Mouse (Mus musculus) spleen, adult 18-20 months (tissue): ENCODE measurements at regions not wholly inside any gene's neighbourhood (a gene's known extent, or its start where the extent isn't known, plus 50 kb on each side); places are given as distances from the start of the nearest gene placed in this dataset.

Experiments
- DNase-seq, 2 experiments: peaks; one replicate each; pipeline ENCODE4 v3.0.0; 2022; ENCODE audit warnings: mixed read lengths in 2 of 2

GRCm38 (mm10) chr3:132237344-132237743, 152.3 kb downstream of the Dkk2 start:
- no peak for DNase-seq

- DNase-seq, result no peak
These were observed 172.7 kb downstream of the Dkk2 start for GRCm38 (mm10) chr3:132257834-132258233.

- DNase-seq, result no peak
These were observed 184.5 kb downstream of the Dkk2 start for GRCm38 (mm10) chr3:132269641-132270040.

GRCm38 (mm10) chr3:132274786-132275185, 189.7 kb downstream of the Dkk2 start:
- DNase-seq, result no peak

GRCm38 (mm10) chr3:132277771-132278170, 192.7 kb downstream of the Dkk2 start:
- no peak for DNase-seq

GRCm38 (mm10) chr3:132287714-132288113, 202.6 kb downstream of the Dkk2 start:
- DNase-seq, result no peak

GRCm38 (mm10) chr3:132326961-132327360, 241.9 kb downstream of the Dkk2 start:
- no peak for DNase-seq

- DNase-seq, result no peak
These were observed 258.5 kb downstream of the Dkk2 start for GRCm38 (mm10) chr3:132343625-132344024.

GRCm38 (mm10) chr3:132345856-132346255, 260.8 kb downstream of the Dkk2 start:
- no peak for DNase-seq

GRCm38 (mm10) chr3:132349602-132350001, 264.5 kb downstream of the Dkk2 start:
- no peak for DNase-seq

- no peak for DNase-seq
These were observed 268.1 kb downstream of the Dkk2 start for GRCm38 (mm10) chr3:132353204-132353603.

GRCm38 (mm10) chr3:132359596-132359995, 270.0 kb upstream of the Gimd1 start:
- DNase-seq, result no peak

GRCm38 (mm10) chr3:132375579-132375978, 254.0 kb upstream of the Gimd1 start:
- DNase-seq, result no peak

GRCm38 (mm10) chr3:132417742-132418141, 211.9 kb upstream of the Gimd1 start:
- no peak for DNase-seq

- no peak for DNase-seq
These were observed 203.6 kb upstream of the Gimd1 start for GRCm38 (mm10) chr3:132425819-132426671.

GRCm38 (mm10) chr3:132427244-132427643, 202.4 kb upstream of the Gimd1 start:
- no peak for DNase-seq

GRCm38 (mm10) chr3:132428148-132428547, 201.5 kb upstream of the Gimd1 start:
- no peak for DNase-seq

GRCm38 (mm10) chr3:132431805-132432204, 197.8 kb upstream of the Gimd1 start:
- no peak for DNase-seq

GRCm38 (mm10) chr3:132441226-132441625, 188.4 kb upstream of the Gimd1 start:
- no peak for DNase-seq

GRCm38 (mm10) chr3:132453927-132454326, 175.7 kb upstream of the Gimd1 start:
- no peak for DNase-seq

- no peak for DNase-seq
These were observed 167.2 kb upstream of the Gimd1 start for GRCm38 (mm10) chr3:132462348-132462959.

- DNase-seq, result no peak
These were observed 158.6 kb upstream of the Gimd1 start for GRCm38 (mm10) chr3:132471070-132471469.

GRCm38 (mm10) chr3:132477768-132478167, 151.9 kb upstream of the Gimd1 start:
- no peak for DNase-seq

GRCm38 (mm10) chr3:132479275-132479674, 150.3 kb upstream of the Gimd1 start:
- no peak for DNase-seq
